Mouse (Mus musculus): ENCODE measurements around the gene Hira. TPM values are rescaled to one million over a fixed set of nuclear protein-coding genes. Genes with fewer than 3 reads are reported as not detected.
"Not testable (repeated sequence)": the region's sequence is repeated elsewhere in the genome, so short reads cannot be mapped to it uniquely, and the experiment has no call there.

The Hira gene
- total RNA-seq, 2 experiments from 2014 or later: 19.2 to 28.5 TPM

DNA sequence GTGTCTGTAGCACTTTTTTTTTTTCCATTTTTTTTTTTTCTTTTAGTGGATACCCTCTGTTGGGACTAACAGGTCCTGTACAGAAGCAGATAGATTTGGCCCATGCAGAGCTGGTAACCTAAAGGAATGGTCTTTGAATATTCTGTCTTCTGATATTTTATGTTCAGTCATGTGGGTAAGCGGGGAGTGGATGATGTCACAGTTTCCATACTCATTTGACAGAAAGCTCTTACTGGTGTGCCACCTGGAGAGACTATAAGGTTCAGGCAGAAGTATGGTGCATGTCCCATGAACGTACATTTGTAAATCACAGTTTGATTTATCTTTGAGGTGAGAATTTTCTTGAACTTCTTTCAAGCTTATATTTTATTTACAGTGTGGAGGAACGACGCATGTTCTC lies 39.2 kb downstream of the Hira start:
- no peak for DNase-seq (ENCODE audit: low spot score)

DNA sequence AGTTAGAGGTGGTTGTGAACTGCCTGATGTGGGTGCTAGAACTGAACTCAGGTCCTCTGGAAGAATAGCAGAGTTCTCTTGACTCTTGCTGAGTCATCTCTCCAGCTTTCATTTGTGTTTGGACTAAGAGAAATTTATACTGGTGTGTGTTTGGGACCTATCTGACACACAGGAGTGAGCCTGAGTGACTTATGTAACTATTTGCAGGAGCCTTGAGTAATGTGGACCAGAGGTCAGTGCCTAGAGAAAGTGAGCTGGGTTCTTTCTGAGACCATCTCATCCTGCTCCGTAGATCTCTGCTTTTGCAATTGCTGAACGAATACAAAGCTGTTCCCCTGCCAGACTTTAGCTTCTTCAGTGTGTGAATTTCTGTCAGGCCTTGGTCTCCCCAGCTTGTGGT lies 44.9 kb downstream of the Hira start:
- no peak for DNase-seq (ENCODE audit: low spot score)

DNA sequence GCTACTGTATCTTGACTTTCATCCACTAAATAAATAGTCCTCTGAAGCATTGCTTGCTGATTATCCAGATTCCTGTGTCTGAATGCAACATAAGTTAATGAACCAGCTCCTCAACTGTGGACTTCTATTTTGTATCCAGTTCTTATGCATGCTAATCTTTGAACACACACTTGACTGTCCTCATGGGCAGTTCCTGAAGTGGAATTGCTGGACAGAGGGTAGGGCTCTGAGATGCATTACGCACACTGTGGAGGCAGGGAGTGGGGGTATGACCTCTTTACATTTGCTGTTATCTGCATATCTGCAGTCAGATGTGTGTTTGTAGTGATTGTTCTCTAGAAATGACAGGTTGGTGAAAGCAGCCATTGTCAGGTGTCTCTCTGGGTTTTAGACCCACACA lies 51.1 kb downstream of the Hira start:
- no peak for DNase-seq (ENCODE audit: low spot score)

DNA sequence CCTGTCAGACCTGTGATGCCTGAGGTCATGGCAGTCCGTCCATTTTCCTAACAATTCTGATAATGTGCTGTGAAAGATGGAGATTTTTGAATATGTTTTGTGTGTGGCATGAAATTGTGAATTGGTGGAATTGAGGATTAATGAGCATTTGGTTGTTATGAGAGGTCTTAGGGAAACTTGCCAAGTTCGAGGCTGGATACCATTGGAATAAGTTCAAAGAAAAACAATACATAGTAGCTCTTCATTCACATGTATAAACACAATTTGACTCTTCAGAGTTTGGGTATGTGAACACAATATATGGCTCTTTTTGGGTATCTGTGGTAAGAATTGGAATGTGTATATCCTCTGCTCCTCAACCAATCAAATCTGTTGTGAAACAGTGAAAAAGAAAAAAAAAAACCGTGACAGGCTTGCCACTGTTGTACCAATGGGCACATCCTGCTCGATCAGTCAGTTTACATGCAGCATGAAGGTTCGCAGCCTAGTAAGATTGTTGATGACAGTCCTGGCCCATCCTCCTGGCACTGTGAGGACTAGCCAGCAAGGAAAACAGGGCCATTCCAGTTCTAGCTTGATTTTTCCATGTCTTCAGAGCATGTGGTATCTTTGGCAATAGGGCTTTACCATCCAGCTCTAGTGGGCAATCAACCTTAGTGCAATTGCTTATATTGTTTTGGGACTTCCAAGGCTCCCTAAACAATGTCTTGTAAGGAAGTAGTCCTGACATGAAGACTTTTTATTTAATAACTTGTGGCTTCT lies 61.7 kb downstream of the Hira start:
- DNase-seq (ENCODE audit: low spot score): no peak

DNA sequence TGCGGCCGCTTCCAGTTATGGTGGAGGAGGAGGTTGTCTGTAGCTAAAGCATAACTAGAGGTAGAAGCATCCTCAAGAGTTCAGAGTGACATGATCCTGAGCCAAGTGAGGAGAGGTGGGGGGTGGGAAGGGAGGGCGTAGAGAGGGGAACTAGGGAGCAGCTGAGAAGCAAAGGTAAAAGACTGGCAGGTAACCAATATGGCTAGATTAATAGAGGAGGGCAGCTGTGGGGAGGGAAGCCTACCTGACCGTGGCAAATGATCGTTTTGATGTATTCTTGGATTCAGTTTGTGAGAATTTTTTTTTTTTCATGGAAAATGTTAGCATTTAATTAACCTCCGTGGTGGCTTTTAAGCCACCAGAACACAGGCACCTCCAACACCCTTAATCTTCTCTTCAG lies 67.1 kb downstream of the Hira start:
- DNase-seq (ENCODE audit: low spot score): no peak

DNA sequence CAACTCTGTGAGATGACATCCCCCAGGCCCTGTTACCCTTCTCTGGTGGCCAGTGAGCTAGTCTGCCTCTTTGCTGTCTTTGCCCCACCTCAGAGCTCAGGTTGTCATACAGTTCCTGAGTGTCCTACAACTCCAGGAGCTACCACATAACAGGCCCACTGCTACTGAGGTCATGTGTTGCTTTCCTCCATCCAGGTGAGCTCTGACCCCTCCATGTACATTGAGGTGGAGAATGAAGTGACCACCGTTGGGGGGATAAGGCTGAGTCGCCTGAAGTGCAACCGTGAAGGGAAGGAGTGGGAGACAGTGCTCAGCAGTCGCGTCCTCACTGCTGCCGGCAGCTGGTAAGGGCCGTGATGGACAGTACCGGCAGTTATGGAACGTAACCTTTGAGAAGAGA lies 72.1 kb downstream of the Hira start:
- no peak for DNase-seq (ENCODE audit: low spot score)

DNA sequence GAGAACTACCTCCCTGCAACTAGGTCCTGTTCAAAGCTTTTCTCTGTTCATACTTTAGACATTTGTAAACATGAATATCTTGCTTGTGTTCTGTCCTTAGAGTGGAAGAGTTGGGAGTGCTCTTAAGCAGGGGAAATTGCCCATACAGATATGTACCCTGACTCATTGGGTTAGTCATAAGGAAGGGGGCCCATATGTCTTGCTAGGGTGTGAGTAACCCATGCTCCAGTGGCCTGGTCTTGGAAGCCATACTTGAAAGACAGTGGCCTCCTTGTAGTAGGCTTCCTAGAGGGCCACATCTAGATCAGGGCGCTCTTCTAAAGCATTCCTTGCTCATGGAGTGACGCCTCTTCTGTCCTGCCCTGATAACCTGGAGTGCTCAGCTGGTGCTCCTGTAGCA lies 73.5 kb downstream of the Hira start:
- no peak for DNase-seq (ENCODE audit: low spot score)

DNA sequence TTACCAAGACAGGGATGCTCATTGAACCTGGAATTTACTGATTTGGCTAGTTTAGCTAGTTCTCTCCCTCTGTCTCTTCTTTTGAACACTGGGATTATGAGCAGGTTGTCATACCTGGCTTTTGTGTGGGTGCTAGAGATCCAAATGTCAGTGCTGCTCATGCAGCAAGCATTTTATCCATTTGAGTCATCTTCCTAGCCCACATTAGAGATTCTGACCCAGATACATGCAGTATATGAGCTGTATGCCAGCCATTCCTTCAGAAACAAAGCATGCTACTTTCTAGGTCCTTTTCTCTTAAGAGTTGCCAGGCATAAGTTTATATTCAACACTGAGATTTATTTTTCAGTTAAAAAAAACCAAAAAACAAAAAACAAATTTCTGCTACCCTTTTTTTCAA lies 76.0 kb downstream of the Hira start:
- no peak for DNase-seq (ENCODE audit: low spot score)

DNA sequence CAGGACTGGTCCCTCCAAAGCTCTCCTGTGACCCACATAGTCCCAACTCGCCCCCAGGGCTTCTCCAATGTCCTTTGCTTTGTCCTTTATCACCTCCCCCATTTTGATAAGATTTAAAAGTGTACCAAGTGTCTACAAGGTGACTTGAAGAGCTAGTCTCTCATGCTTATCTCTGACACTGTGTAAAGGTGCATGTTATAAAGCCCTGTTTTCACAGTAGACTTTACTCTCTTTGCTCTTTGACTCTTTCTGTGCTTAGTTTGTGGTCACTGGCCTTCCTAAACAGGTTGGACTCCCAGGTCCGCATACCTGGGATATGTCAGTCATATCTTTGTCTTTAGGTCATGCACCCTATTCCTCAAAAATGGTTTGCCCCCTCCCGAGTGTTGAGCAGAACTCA lies 78.2 kb downstream of the Hira start:
- no peak for DNase-seq (ENCODE audit: low spot score)

DNA sequence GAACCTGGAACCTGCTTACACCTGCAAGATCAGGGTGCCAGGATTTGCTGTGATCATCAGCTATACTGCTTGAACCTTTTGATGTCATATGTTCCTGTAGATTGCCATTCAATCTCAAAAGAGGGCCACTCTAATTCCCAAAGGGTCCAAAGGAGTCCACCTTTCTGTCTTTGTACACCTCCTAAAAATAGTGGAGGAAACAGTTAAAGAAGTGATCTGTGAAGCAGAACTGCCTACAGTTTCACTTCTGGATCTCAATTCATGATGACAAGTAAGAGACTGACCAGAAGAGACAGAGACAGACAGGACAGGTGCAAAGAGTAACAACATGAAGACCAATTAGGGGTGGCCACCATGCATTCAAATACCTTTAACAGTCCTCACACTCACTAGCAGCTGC lies 86.6 kb downstream of the Hira start:
- no peak for DNase-seq (ENCODE audit: low spot score)

DNA sequence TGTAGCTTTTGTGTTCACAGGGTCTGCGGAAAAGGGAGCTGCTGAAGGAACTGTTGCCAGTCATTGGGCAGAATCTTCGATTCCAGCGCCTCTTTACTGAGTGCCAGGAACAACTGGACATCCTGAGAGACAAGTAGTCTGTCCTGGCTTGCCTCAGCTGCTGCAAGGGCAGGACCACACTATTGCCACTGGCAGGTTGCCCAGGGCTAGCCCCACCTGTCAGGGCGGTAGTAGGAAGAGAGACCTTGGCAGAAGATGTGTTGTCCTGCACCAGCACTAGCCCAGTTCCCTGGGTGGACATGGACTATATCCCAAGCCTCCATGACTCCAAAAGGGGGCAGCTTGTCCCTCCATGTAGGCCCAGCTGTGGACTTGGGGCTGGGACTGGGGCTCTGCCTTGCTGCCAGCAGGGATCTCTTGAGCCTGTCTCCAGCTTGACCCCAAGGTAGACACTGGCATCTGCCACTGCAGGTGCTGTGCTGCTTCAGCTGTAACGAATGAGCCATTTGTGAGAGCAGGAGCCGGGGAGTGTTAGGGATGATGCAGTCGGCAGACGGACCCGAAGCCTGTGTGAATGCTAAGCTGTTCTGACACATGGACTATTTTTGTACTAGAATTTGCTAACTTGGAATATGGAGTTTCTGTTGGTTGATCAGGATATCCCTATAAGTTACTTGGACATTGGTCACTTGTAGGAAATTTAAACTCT lies 92.7 kb downstream of the Hira start:
- DNase-seq (ENCODE audit: low spot score): no peak

DNA sequence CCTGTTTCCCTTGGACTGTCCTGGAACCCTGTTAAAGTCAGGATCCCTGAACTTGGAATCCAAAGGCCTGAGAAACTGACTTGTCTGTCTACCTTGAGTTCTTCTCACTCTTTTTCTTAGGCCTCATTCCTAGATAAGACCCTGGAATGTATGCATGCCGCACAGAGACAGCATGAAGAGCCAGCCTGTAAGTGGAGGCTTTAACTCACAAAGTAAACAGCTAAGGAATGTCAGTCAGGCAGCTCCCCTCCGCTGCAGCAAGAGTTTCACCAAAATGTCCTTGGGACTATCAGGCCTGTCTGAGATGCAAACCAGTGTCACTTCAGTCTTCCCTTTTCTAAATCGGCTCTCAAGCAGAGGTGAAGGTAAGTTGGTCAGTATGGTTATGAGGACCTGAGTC lies 94.0 kb downstream of the Hira start:
- DNase-seq (ENCODE audit: low spot score): no peak

DNA sequence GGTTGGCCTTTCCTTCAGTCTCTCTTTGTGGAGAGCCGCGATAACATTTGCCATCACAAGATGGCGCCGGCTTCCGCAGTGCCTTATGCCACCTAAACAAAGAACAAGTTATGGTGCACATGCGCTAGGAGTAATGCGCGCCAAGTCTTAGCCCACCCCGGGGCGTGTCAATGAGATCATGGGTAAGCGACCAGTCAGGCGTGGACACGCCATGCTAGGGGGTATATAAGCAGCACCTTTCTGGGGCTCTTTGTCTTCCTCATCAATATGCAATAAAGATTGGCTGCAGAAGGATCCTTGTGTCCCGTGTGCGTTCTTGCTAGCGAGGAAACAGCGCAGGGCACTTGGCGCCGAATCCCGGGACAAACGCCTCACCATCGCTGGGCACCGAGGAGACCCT lies 98.8 kb downstream of the Hira start:
- not testable (repeated sequence) for DNase-seq (ENCODE audit: low spot score)

DNA sequence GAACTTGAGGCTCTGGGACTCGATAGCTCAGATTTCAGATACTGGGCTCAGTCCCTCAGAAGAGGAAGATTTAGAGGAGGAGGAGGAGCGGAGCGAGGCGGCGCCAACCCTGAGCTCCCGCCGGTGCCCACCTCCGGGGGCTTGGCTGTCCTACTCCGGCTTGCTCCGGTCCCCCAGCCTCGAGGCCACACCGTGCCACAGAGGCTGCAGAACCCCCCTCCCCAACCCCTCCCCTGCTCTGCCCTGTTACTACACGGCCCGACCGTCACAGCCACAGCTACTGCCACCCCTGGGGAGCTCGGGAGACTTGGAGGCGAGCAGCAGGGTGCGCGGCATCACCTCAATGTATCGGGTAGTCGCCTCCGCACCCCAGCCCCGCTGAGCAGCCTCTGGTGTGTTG lies 99.5 kb downstream of the Hira start:
- DNase-seq (ENCODE audit: low spot score): no peak

DNA sequence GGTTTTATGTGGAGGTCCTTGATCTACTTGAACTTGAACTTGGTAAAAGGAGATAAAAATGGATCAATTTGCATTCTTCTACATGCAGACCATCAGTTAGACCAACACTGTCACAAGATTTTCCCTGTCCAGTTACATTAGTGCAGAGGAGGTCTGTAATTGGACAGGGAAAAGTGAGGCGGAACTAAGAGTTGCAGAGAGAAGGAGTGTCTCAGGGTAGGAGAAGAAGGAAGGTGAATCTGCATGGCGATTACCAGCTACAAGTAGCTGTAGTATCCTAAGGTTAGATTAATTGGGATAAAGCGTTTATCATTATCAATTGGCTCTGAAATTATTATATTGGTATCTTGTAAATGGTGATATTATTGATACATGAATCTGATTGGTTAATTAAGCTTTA lies 109.5 kb downstream of the Hira start:
- no peak for DNase-seq (ENCODE audit: low spot score)

DNA sequence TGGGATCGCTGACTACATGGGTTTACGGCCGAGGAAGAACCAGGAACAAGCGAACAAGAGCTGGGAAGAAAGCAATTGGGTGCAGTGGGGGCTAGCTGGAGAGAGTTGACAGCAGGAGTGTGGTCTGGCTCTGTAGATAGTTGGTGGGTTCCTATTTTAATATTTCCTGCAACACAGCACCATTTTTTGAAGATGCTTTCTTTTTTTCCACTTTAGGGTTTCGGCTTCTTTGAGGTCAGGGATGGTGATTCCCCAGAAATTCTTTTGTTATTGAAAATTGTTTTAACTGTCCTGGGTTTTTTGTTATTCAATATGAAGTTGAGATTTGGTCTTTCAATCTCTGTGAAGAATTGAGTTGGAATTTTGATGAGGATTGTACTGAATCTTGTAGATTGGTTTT lies 110.0 kb downstream of the Hira start:
- no peak for DNase-seq (ENCODE audit: low spot score)

DNA sequence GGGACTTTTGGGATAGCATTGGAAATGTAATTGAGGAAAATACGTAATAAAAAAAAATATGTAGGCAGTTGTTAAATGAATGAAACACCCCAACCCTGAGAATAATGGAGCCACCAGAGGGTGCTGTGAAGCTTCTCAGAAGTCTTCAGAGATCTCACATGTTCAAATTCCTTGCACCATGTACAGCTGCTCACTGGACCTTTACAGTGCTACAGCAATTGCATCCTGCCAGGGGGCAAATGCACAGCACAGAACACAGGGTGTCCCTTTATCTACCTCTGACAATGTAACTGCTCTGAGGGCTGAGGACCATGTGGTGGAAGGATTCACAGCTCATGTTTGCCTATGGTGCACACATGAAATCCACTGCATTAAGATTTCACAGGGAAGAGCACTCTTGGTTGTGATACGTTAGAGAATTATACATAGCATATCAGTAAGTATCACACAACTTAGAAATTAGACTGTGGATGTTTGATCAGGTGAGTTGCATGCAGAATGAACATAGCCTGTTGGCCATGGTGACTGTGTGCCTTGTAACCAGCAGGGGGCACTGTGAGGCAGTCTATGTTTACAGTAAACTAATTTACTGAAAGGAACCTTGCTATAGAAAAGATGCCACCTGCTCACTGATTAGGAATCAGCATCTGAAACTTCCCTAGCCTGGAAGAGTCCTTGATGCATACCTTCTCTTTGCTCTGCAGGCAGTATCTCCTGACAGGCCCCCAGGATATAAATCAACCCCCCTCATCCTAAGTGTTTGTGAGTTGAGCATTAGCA lies 126.0 kb downstream of the Hira start:
- not testable (repeated sequence) for DNase-seq (ENCODE audit: low spot score)

DNA sequence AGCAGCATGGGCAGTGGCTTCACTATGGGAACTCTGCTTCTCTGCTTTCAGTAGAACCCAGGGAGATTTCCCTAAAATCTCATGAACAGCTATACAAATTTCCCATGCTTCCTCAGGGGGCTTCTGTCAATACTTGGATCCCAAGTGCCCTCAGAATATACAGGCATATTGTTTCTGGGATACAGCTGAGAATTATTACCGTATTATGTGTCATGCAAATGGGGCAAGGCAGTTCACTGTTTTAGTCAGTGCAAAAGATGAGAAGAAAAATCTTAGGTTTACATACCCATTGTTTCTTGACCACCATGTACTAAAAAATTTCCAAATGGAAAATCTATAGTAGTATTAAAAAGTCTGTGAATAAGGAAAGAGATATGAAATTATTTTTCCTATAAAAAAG lies 126.9 kb downstream of the Hira start:
- DNase-seq (ENCODE audit: low spot score): no peak

DNA sequence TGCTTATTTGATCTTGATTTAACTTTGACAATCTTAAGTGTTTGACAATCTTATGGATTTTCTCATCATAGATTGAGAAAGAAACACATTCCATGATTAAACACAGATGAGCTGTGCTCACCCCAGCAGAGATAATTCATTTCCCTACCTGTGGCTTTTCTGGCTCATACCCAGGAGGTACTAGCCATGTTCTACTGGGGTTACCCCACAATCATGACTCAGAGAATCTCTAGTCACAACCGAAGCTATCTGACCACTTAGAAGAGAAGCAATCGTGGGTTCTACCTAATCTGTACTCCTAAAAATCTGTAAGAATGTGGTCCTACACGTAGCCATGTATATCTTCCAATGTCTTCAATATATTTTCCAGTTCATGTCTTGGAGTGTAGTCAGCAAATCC lies 128.5 kb downstream of the Hira start:
- no peak for DNase-seq (ENCODE audit: low spot score)

DNA sequence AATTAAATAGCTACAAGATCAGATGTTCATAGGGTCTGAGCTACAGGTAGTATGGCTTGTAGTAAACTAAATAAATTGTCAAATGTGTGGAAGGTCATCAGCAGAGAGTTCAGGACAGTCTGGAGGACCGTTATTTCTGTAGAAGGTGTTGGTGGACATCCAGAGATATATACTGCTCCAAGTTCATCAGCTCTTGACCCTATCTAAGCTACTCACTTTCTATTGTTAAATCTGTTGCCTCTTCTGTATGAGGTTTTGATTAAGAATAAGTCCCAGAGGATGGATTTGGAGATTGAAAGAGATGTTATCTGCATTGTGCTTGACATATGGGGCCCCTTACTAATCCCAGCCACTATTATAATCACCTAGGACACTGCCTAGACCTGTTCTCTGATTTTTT lies 129.9 kb downstream of the Hira start:
- DNase-seq (ENCODE audit: low spot score): no peak

DNA sequence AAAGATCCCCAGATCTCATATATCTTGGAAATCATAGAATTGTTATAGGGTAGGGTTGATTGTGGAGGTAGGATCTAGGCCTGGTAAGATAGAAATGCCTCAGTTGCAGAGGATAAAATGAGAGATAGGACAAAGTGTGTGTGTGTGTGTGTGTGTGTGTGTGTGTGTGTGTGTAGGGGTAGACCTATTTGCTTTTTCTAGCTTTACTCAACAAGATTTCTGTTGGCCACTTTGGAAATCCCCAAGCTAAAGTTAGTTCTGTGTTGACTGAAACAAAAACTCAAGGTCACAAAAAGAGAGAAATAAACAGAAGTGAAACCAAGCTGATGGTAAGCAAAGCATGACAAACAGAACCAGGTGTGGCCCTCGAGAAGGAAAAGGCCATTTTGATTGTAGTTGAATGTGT lies 130.4 kb downstream of the Hira start:
- DNase-seq (ENCODE audit: low spot score): not testable (repeated sequence)

DNA sequence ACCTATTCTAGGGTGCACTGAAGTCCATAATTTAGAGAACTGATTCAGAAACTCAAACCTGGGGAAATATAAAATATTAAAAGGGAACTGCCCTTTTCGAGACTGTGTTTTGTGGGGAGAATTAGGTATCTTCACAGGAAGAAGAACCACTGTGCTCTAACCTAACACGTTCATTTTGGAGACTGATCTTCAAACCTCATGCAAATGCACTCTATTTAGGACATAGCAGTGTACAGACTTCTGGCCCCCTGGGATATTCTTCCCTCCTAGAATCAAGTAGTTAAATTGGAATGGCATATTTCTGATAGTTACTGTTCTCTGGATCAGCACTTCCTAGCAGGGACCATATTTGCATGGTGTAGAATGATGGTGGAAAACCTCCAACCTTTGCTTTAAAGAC lies 133.9 kb downstream of the Hira start:
- no peak for DNase-seq (ENCODE audit: low spot score)

DNA sequence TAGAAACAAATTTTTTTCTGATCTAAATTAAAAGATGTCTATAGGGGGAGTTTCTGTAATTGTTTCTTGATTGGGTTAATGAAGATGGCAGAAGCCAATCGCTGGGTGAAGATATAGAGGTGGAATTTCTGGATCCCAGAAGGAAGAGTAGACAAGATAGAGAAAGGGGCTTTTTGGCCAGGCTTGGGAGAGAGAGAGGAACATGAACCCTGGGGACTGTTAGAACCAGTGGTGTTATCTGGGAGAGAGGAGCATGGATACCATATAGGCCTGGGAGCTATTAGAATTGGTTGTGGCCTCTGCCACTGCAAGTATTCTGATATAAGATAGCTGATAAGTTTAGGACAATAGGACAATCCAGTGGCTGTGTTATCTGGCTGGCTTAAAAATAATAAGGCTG lies 136.7 kb downstream of the Hira start:
- DNase-seq (ENCODE audit: low spot score): no peak
